Mouse (Mus musculus) frontal cortex, adult 2 months (tissue): ENCODE measurements around the gene Gpc6. TPM values are rescaled to one million over a fixed set of nuclear protein-coding genes. Genes with fewer than 3 reads are reported as not detected.

Experiments used
- DNase-seq, 2 experiments: peaks; one replicate each; pipeline ENCODE4 v3.0.0; 2022; ENCODE audit warnings: low spot score in 1 of 2; ENCODE audit errors: extremely low spot score in 1 of 2
- polyA plus RNA-seq: library from polyadenylated mRNA; depleted of rRNA; stranded (reverse); fragments of >200 nt; gene quantifications from 2 replicates; pipeline ENCODE4 v1.2.3, GENCODE M21; 2012

The Gpc6 gene
- polyA plus RNA-seq, 1 experiment = 4.3 TPM

- DNase-seq = no peak
Measured at GRCm38 (mm10) chr14:117569278-117569677, 644.2 kb downstream of the Gpc6 start.

DNA sequence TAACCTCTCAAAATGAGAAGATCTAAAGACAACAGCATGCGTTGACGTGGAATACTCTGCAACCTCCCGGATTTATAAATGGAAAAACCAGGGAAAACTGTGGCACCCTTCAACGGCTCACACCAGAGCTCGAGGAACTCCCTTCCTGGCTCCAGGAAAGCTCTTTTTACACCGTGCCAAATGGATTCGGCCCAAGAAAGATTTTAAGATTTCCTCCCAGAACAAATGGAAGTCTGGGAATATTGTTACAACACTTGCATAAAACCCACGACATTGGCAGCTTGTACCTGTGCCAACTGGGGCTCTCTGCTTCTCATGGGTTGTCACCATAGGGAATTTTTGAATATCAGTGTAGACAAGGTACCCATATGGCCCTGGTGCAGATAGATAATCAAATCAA, 647.1 kb downstream of the Gpc6 start:
- peak; percentile 9 to 59 for DNase-seq

DNA sequence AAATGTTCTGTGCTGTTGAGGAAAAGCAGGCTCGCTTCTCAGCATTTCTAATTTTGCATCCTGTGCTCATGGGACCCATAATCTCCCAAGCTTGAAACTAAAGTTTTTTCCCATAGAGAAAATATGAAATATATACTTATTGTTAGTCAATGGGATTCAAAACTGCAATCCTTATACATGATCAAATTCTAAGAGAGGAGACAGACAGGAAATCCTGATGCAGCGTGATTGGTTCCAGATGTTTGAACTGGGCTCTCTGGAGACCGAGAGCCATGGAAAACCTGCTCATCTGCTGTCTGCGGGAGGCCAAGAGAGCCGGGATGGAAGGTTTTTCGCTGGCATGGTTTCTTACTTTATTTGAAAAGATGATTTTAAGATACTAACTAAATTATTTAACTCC, 649.1 kb downstream of the Gpc6 start:
- no peak for DNase-seq

- DNase-seq = no peak
Measured at GRCm38 (mm10) chr14:117581740-117582139, 656.6 kb downstream of the Gpc6 start.

- DNase-seq = peak in 1 of 2 experiments; percentile 17
Measured at GRCm38 (mm10) chr14:117599758-117600157, 674.6 kb downstream of the Gpc6 start.

DNA sequence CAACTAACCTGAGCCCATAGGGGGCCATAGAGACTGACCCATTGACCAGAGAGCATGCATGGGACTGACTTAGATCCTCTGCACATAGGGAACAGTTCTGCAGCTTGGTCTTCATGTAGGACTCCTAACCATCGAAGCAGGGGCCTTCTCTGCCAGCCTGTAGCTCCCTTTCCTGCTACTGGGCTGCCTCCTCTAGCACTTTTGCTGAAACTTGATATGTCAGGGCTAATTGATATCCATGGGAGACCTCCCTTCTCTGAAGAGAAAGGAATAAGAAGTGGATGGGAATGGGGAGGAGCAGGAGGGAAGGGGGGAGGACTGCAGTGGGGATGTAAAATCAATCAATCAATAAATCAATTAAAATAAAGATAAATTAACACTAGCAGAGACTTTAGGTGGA, 678.7 kb downstream of the Gpc6 start:
- no peak for DNase-seq

DNA sequence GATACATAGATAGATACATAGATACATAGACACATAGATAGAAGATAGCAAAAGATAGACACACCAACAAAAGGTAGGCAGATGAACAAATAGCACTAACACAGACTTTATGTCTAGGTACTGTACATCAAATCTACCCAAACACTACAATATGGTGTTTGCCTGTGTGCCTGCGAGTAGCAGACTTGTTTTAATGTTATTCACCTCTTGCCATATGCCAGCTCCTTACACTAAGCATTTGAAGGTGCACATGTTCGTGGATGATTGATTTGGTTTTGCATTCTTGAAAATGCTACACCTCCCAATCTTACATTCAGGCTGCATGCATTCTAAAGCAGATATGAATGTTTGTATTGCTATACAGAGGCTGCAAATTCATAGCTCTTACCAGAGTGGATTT, 680.6 kb downstream of the Gpc6 start:
- DNase-seq = no peak

- DNase-seq = no peak
Measured at GRCm38 (mm10) chr14:117611113-117611512, 686.0 kb downstream of the Gpc6 start.

DNA sequence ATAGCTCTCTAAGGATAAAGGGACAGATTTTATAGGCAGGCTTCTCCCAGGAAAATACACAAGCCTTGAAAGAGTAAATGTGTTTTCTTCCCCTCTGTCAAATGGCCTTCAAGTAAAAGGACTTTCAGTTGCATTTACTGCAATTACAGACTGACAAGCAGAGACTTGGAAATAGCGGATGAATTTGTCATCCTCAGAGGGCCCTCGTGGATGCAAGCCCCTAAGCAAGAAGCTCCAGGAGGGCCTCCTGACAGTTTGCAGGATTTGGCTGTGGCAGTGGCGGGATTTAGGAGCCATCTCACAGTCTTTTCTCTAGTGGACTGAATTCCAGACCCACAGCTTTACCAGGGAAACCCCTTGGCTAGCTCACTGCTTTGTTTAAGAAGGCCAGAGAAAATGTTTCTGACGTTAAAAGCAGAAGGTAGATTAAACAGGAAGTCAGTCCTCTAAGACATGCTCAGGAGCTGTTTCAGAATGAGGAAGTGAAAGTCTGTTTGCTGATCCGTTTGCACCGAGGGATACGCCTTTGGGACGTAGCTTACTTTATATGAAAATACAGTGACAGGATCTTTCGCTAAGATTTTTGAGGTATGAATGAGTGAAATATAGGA, 700.1 kb downstream of the Gpc6 start:
- no peak for DNase-seq

DNA sequence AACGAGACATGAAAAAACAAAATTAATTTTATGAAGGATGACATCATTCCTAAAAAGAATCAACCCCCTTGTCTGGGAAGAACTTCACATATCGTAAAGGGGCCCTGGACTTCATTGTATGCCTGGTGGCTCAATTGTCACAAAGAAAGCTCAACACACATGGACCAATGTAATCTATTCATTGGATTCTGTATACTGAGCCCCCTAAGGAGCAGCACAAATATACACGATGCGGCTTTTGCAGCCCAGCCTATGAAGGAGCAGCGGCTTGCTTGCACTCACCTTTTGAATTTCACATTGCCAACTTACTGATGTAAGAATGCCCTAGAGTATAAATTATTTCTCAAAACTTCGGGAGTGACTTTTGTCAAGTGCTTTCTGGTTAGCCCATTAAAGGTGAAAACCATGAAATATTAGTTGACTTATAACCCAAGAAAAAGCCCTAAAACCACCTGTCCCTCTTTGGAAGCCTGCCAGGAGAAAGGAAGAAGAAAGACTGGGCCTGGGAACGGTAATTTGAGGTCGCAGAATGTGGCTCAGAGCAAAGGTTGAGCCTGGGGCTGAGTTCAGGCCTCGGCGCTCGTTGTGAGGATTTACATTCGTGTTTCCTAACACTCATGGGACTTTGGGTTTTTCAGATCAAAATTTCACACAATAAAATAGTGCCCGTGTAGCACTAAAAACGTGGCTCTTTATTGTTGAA, 709.3 kb downstream of the Gpc6 start:
- no peak for DNase-seq

- DNase-seq = no peak
Measured at GRCm38 (mm10) chr14:117641853-117642252, 716.7 kb downstream of the Gpc6 start.

GRCm38 (mm10) chr14:117643069-117643468, 718.0 kb downstream of the Gpc6 start:
- DNase-seq = no peak

DNA sequence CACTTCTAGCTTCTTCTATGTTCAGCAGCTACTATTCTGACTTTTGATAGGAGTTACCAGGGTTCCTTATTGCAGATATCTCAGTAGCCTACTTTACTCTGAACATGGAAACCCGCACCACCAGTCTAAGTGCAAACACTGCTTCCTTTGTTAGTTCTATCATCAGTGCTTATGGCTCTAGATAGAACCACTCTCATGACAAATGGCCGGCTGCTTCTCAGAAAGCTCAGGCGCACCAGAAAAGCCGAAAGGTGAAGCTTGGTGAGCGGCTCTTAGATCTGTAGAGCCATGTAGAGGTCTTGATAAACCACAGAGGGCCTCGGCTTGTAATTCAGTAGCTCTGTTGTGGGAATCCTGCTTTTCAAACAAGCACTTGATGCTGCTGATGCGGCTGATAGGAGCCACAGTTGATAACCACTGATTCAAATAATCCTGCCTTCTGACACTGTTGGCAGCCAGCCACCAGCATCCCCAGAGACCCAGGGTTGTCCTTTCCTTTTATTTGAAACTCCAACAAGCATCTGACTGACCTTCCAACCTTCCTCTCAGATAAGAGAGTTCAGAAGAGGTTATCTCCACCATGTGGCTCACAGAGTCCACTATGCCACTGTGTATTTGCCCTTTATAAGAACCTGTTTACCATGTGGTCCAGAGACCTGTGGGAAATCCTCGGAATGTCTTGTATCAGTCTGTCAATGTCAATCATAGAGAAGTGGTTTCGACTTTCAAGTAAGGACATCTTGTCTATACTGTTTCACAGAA, 723.3 kb downstream of the Gpc6 start:
- DNase-seq = no peak

DNA sequence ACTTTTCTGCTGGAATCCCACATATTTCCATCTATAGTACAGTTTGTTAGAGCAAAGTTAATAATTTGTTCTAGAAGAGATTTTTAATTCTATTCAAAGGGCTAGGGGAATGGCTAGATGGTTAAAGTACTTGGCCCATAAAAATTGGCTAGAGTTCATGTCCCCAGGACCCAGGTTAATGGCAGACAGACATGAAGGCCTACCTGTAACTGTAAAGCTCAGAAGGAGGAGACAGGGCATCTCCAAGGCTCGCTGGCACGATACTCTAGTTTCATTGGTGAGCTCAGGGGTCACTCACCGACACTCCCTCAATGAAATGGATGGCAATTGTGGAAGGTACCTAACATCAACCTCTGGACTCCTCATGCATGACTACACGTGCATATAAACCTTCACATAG, 725.0 kb downstream of the Gpc6 start:
- DNase-seq = no peak

- no peak for DNase-seq
Measured at GRCm38 (mm10) chr14:117651271-117651670, 726.2 kb downstream of the Gpc6 start.

DNA sequence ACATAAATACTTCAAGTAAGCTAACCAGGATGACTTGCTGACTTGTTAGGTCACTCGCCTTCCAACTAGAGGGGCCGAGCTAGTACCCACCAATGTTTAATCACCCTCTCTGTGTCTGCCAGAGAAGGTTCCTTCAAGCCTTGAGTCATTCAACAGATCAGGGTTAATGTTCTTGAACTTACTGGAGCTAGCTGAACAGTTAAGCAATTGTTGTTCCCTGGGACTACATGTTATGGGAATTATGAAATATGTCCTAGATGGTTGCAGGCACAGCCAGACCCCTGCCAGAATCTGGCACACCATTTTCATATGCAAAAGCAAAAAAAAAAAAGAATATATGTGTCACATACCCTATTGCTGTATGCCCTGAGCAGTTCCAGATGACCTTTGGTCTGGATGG, 726.8 kb downstream of the Gpc6 start:
- DNase-seq = no peak

DNA sequence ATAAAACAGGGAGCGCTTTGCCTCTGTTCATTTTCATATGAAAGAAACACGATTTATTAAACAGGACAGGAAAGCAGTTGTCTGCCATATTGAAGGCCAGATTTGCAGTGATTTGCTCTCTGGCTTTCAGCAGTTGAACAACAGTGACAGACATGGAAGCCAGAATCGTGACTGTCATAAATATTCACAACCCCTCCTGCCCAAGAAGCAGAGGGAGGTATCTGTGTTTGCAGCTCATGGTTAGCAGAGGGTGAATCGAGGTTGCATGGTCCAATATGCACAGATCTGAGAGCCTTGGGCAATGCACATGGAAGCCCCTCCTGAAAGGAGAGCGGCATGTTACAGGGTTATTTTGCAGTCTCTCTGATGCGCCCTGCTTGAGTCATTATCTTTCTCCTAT, 730.3 kb downstream of the Gpc6 start:
- DNase-seq = no peak

- DNase-seq = no peak
Measured at GRCm38 (mm10) chr14:117659198-117659761, 734.2 kb downstream of the Gpc6 start.

DNA sequence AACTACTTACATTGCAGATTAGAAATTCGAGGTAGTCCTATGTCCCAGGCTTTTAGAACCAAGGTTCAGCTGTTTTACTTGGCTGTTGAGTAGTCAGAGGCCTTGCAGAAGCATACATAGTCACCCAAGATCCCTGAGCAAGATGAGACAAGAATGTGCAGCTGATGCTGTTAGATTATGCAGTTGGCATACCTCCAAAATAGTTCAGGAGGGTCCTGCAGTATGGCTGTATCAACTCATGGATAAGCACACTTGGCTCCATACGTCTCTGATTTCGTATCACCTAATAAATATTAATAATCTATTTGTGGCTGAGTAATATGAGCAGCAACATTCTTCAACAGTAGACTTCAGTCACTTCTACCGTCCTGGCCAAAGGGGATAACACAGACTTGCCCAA, 737.1 kb downstream of the Gpc6 start:
- no peak for DNase-seq

- DNase-seq = no peak
Measured at GRCm38 (mm10) chr14:117664796-117665195, 739.7 kb downstream of the Gpc6 start.

GRCm38 (mm10) chr14:117666126-117666525, 741.0 kb downstream of the Gpc6 start:
- DNase-seq = no peak
